Mouse (Mus musculus): ENCODE measurements at regions not wholly inside any gene's neighbourhood (a gene's known extent, or its start where the extent isn't known, plus 50 kb on each side); places are given as distances from the start of the nearest gene placed in this dataset.

- DNase-seq (ENCODE audit: low spot score): no peak
These were observed 96.2 kb downstream of the Hes1 start for GRCm38 (mm10) chr16:30160399-30160798.

- DNase-seq (ENCODE audit: low spot score): no peak
These were observed 99.1 kb downstream of the Hes1 start for GRCm38 (mm10) chr16:30163303-30163702.

GRCm38 (mm10) chr16:30165667-30166180, 101.5 kb downstream of the Hes1 start:
- DNase-seq (ENCODE audit: low spot score): no peak

GRCm38 (mm10) chr16:30171381-30172079, 95.8 kb downstream of the Cpn2 start:
- DNase-seq (ENCODE audit: low spot score): no peak

DNA sequence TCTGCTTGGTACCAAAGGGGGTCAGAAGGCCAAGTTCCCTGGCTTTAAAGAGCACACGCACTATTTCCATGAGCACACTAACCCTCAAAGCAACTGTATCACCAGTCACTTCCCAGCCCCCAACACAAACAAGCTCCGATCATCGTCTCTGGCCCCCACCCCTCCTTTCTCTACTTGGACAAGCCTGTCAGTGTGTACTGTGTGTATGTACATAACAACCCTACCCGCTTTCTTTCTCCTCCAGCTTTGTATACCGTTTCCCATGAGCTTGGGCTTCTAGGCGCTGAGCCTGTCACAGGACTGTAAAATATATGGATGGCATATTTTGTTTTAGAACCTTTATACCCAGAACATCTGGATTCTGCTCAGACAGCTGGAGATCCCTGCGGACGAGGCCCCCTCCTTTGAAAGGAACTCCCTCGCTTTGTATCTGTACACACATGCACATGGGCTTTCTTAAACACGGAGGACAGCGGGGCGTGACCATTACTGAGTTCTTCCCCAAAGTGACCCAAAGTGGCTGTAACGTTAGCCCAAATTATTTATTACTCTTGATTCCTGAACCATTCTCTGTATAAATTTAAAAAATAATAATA, 95.1 kb downstream of the Cpn2 start:
- DNase-seq (ENCODE audit: low spot score): no peak

DNA sequence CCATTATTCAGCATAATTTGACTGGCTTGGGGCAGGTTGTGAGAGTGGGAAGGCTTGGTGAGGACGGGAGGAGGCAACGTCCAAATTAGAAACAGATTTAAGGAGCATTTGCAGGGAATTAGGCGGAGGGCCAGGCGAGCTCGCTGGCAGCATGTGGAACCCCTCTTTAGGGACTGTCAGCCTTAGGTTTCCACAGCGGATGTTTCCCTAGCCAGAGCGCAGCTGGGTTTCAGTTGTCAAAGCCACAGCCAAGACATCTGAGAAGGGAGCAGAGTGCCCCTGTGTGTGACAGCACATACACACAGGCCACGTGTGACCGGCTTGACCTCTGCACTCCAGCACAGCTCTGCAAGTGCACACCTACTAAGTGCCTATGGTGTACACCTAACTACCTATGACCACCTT, 94.5 kb downstream of the Cpn2 start:
- DNase-seq (ENCODE audit: low spot score): no peak

DNA sequence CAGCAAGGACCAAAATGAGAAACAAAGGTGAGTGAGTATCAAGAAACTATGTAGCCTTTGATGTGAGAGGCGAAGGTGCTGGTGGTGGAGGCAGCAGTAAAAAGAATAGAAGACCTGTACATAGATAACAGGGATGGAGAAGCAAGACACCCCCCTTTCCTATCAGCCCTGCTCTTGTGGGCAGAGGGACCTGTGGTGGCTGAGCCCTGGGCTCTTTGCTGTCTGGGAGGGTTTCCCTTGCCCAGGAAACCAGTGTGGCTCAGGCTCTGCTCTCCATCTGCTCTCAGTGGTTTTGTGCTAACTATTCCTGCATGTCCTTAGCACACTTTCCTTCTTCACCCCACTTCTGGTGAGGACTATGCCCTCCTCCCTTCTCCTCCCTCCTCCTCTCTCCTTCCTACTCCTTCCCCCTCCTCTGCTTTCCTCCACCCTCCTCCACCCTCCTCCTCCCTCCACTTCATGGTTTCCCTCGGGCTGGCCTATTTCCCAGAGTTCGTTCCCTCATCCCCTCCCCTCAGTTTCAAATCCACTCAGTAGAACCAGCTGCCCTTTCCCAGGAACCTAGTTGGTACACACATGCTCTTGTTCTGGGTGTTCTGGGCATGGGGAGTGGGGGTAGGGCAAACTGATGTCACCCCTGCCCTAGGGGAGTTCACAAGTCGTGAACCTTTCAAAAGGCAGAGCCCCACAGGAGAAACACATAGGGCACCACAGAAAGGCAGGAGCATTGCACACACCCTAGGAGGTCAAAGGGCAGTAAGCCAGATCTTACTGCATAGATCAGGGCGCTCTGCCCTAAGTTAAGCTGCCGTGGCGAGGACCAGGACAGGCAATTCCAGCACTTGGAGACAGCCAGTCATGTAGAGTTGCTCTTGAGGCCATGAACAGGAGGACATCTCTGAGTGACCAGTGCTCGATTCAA, 93.1 kb downstream of the Cpn2 start:
- DNase-seq (ENCODE audit: low spot score): no peak

GRCm38 (mm10) chr16:30176306-30176705, 91.0 kb downstream of the Cpn2 start:
- DNase-seq (ENCODE audit: low spot score): no peak

DNA sequence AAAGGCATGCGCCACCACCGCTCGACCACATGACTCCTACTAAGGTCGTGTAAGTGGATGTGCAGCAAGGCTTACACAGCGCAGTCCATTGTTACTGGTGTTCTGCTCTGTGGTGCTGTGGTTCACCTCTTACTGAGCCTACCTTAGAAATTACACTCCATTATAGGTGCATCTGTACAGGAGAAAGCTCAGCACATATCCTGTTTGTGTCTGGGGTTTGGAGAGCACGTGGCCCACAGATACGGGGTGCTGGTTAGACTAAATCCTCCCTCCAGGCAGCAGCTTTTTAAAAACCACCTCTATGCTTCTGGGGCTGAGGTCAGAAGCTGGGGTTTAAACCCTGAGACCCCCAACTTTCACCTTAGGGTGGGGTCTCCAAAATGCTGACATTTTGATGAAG, 89.5 kb downstream of the Cpn2 start:
- DNase-seq (ENCODE audit: low spot score): no peak

DNA sequence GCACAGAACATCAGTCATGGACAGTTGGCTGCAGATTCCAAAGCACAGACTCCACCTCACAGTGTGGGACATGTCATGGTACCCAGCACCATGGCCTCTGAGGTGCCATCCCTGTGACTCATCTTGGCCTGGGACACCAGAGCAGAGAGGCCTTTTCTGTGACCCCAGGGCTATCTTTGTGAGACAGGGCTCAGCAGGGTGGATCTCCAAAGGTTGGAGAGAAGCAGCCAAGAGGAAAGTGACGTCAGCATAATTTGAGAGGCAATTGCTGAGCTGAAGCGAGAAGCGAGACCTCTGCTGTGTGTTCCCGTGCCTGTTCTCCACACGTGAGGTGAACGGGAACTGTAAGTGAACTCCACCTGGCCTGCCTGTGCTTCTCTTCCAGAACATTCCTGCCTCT, 88.7 kb downstream of the Cpn2 start:
- DNase-seq (ENCODE audit: low spot score): no peak

GRCm38 (mm10) chr16:30179504-30179976, 87.8 kb downstream of the Cpn2 start:
- DNase-seq (ENCODE audit: low spot score): no peak

DNA sequence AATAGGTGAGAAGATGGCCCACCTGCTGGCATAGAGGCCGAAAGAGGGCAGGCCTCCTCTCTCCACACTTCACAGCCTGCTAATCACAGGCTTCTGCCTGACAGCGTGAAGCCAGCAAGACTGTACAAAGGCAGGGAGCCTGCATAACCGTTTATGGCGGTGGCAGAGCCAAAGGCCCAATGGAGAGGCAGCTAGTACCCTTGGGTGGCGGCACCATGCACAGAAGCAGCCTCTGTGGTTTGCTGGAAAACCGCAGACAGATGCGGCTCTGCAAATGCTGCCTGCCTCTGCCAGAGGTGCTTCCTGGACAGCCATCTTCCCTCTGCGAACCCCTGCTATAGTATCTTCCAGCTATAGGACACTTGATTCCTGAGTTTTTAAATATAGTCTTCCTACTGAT, 86.2 kb downstream of the Cpn2 start:
- DNase-seq (ENCODE audit: low spot score): no peak

DNA sequence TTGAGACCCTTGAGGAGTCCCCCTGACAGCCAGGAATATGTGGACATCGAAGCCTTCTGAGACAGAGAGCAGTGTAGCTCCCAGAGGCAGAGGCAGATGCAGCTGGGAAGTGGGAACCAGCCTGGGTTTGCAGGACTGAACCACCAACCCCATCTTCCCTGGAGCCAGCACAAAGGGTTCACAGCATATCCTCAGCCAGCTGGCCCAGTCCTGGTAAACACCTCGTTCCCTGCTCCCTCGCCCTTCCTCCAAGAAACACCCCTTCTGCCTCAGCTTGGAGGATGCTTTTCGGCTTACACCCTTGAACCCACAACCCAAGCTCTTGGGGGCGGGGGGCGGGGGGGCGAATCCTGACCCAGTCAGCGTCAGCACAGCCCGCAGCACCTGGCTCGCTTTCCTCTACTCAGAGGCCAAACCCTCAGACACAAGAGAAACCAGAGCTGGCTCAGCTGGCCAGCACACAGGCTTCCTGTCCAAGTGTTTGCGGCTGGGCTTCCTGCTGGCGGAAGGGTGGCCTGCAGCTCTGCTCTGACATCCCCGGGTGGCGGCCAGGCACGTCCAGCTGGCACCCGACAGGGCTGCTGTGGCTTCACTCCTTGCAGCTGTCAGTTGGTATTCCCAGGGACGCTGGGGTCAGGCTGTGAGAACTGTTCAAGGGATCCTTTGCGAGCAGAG, 82.6 kb downstream of the Cpn2 start:
- DNase-seq (ENCODE audit: low spot score): peak; percentile 55

GRCm38 (mm10) chr16:30185707-30186106, 81.6 kb downstream of the Cpn2 start:
- no peak for DNase-seq (ENCODE audit: low spot score)

DNA sequence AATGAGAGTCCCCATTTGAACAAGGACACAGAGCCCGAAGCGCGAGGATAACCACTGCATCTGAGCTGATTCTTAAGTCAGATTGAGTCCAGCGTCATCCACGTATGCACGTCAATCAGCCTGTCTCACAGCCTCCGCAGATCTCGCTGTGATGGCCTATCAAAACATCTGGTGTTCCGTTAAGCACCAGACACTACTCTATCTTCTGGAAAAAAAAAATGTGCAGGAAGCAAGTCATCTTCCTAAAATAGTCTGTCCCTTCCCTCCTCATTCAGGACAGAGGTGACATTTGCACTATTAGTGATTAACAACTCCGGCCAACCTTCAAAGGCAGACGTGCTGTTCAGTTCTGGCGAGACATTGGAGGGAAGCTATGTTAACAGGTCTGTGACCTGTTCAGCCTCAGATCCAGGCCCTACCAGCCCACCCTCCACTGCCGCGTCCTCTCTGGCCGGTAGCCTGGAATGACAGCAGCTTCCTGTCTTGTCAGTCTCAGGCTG, 81.0 kb downstream of the Cpn2 start:
- DNase-seq (ENCODE audit: low spot score): no peak

GRCm38 (mm10) chr16:30186701-30187270, 80.5 kb downstream of the Cpn2 start:
- no peak for DNase-seq (ENCODE audit: low spot score)

- DNase-seq (ENCODE audit: low spot score): no peak
These were observed 79.9 kb downstream of the Cpn2 start for GRCm38 (mm10) chr16:30187400-30187799.

GRCm38 (mm10) chr16:30187907-30188414, 79.3 kb downstream of the Cpn2 start:
- peak; percentile 88 for DNase-seq (ENCODE audit: low spot score)

GRCm38 (mm10) chr16:30188769-30189430, 78.4 kb downstream of the Cpn2 start:
- no peak for DNase-seq (ENCODE audit: low spot score)

- DNase-seq (ENCODE audit: low spot score): no peak
These were observed 76.9 kb downstream of the Cpn2 start for GRCm38 (mm10) chr16:30190351-30190750.
